Mouse (Mus musculus) testis, adult 2 months (tissue): ENCODE data around the gene Klf1.

Experiments
- CTCF ChIP-seq: fragments of 200-500 bp; IDR thresholded peaks from 2 replicates; pipeline ENCODE4 v1.5.1; 2012; ENCODE audit warnings: low read depth, mild to moderate bottlenecking, inconsistent platforms, low read length, moderate library complexity; ENCODE audit not compliant: control insufficient read depth, insufficient read depth, insufficient replicate concordance
- POLR2A ChIP-seq: fragments of 200-500 bp; IDR thresholded peaks from 2 replicates; pipeline ENCODE4 v1.6.1; 2012; ENCODE audit warnings: low read depth, mild to moderate bottlenecking, inconsistent platforms, low read length, moderate library complexity; ENCODE audit not compliant: control insufficient read depth

DNA sequence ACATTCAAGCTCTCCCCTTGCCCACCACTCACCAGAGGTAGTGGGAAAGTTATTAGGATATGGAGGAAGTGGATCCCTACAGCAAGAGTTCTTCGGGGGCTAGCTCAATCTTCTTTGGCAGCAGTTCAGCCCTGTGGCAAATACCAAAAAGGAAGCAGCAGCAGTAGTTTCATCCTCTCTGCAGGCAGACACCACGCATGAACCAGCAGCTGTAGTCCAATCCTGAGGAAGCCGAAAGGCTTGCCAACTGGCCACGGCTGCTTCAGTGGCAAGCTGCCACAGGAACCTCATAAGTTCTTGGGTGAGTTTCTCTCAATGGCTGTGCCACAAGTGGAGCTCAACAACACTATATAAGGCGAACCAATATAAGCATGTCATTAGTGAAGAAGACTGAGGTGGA, 5.8 kb upstream of the Klf1 start:
- TF ChIP-seq POLR2A (no peak), CTCF (no peak)
